Mouse (Mus musculus) kidney, adult 18-20 months (tissue): Measurements from ENCODE around the gene Unc13a.
A peak's percentile ranks its signal among the peaks of the same experiment; 100 is the strongest.

Experiments
- DNase-seq: peaks from one replicate; pipeline ENCODE4 v3.0.0; 2021

The Unc13a gene

DNA sequence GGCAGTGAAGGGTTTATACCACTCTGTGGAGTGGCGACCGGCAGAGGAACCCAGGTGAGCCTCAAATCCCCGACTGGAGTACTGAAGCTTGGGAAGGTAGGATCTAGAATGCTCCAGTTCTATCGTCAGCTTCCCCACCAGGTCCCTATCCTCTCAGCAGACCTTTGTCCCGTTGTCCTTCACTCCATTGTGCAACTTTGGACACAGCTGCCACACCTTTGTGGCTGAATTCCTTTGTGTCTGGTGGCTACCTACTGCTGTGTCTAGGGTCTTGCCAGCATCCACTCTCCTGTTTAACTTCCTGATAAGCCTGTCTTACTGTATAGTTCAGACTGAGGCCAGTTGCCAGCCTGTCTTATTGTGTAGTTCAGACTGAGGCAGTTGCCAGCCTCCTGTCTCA, 59.4 kb downstream of the Unc13a start:
- DNase-seq, result no peak

DNA sequence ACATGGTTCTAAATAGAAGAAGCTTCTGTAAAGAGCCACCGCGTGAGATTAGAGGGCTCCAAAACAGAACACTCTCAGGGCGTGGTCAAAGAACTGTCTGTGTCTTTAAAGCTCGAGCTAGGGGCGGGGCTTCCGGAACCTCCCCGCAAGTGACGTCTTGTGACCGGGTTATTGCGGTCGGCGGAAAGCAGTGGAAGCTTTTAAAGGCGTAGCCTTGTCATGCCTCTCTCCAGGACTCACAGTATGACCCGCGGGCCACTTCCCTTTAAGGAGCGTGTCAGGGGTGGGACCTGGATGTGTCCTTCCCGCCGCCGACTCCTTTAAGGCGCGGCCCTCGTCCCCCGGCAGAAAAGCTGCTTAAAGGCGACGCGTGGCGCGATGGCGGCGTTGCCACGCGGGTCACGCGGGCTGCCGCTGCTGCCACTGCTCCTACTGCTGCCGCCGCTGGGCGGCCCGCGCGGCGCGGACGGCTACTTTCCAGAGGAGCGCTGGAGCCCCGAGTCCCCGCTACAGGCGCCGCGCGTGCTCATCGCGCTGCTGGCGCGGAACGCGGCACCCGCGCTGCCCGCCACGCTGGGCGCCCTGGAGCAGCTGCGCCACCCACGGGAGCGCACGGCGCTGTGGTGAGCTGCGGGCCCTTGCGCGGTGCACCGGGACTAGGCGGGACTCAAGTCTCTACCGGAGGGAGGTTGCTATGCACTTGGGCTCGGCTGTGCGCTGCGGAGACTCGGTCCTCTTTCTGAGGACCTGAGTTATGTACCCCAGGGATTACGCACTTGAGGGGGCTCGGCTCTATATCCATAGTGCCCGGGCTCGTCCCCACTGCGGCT, 60.5 kb downstream of the Unc13a start, which contains the start of gene Colgalt1:
Gene Colgalt1 (plus strand): TSS at position 177 of the 830 bp plus-strand sequence.
- peak; percentile 98 for DNase-seq

DNA sequence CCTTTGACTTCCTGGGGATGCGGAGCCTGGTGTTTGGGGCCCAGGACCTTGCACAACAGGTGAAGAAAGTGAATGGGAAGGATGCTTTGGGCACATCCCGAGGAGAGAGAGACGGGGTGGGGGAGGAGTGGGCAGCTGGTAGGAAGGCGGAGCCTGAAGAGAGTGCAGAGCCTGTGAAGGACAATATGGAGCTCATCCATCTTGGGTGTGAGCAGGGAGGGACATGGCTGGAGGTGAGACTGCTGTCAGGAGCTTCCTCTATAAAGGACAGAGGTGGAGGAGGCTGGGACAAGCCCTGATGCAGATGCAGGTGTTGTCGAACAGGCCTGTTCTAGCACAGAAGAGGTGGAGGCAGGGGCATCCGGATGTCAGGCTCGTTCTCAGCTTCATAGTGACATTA, 67.5 kb downstream of the Unc13a start:
- no peak for DNase-seq

DNA sequence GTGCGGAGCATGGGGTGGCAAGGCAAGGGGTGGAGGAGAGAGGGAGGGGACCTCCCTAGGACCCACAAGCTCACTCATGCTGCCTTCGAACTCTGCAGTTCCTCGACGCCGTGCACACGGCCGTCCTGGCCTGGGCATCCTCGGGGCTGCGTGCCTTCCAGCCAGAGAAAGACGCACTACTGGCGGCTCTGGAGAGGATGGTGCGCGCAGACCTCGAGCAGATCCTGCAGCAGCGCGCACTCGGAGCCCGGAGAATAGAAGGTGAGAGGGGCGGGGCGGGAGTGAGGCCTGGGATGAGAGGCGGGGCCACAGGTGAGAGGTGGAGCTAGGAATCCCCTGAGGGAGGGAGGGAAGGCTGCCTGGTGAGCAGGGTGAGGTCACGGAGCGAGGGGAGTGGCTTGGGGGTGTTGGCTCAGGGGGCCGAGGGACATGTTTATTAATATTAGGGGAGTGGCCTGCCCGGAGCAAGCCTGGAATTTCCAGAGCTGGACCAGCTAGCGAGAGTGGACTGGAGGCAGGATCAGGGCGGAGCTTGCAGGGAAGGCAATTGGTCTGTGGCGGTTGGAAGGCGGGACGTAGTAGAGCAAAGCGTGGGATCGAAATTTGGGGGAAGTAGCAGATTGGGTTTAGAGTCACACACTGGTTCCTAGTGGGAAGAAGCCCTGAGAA, 68.8 kb downstream of the Unc13a start:
- DNase-seq, result peak; percentile 90

DNA sequence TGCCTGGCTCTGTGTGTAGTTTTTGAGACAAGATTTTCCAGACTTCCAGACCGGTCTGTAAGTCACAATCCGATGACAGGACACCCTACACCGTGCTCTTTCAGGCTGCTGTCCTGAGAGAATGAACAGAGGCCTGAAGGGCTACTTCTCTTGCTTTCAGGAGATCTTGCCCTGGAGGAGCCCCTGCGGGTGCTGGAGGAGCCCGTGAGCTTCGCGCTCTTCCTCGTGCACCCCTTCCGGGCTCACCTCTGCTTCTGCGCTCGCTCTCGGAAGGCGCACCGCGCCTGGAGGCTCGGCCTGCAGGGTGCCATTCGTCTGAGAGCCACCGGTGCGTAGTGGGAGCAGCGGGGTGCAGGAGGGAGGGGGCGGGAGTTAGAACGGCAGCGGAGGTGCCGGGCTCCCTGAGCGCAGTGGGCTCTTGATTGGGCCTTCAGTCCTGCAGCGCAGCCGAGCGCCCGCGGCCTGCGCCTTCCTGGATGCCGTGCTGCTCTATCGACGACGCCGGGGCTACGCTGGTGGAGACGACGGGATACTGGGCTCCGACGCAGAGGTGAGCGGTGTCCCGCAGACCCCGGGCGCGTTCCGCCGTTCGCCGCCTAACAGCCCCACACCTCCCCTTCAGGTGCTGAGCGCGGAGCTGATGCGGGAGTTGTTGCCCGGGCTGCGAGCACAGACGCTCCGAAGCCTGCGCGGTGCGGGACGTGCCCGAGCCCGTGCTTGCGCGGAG, 69.5 kb downstream of the Unc13a start:
- DNase-seq, result no peak

DNA sequence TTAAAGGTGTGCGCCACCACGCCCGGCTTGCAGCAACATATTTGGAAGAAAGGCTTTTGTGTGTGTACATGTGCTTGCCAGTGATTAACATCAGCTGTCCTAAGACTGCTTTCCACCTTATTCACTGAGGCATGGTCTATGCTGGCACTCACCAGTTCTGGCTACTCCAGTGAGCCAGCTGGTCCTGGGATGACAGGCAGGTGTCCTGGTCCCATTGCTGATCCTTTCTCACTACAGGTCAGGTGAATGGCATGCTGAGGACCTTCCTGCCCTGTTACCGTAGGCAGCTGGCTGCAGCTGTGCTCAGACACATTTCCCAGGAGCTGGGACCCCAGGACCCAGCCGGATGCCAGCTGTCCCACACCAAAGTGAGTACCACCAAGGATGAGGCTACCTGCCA, 72.7 kb downstream of the Unc13a start:
- DNase-seq, result no peak

DNA sequence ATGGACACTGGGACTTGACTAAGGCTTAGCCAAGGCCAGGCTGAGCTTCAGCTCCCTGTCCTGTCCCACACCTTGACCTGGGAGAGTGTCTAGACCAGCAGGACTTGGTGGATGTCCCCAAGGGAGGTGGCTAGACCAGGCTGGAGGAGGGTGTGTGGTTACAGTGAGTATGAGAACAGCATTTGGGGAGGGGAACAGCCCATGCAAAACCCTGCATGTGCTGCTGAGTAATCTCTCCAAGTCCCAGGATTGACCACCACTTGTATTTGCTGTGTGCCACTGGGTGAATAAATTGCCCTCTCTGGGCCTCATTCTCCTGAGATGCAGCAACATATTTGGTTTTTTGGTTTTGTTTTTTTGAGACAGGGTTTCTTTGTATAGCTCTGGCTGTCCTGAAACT, 73.2 kb downstream of the Unc13a start:
- no peak for DNase-seq

DNA sequence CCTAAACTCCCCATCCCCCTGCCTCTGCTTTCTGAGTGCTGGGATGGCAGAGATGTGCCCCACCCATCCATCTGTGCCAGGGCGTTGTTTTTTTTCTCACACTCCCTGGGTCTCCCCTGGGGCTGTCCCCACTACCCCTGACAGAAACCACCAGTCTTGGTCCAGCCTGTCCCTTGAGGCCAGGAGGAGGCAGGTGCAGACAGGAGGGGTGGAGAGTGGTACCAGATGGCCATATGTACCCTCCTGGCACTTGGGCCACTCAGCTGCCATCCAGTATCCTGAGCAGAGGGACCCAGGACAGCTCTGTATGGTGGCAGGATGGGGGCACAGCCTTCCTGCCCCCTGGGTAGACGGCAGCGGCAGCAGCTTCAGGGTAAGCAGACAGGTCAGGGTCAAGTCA, 74.1 kb downstream of the Unc13a start, which contains the start of gene Fam129c:
Gene Fam129c (plus strand): TSS at position 198 of the 400 bp plus-strand sequence.
- DNase-seq, result no peak

DNA sequence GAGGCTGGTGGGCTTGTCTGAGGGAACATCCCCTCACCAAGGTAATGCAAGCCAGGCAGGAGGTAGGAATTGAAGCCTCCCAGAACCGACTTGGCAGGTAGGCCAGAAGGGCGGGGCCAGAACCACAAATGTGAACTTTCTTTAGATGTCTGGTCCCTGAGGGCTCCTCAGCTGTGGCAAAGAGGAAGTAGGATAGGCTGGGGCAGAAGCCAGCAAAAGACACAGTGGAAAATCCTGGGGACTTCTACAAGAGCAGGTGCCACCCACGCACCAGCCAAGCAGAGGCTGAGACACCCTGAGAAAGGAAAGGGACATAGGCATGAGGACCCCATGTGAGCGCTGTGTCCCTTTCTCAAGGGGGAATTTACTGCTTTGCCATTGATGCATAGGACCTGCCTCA, 74.8 kb downstream of the Unc13a start:
- DNase-seq, result no peak

DNA sequence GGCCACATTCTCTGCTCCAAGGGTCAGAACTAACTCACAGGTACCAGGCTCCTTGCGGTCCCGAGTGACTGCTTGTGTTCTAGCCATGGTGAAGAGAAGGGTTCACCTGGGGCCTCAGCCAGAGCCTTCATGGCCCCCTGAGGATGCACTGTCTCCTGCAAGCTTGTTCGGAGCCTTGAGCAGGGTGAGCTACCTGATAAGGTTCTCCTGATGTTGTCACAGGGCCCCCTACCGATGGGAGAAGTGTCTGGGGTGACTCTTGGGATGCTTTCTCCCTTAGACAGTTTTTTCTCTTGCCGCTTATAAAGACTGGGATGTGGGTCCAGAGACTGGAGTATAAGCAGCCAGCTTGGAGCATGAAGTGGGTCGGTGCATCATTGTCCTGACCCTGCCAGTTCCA, 75.2 kb downstream of the Unc13a start:
- DNase-seq, result no peak

DNA sequence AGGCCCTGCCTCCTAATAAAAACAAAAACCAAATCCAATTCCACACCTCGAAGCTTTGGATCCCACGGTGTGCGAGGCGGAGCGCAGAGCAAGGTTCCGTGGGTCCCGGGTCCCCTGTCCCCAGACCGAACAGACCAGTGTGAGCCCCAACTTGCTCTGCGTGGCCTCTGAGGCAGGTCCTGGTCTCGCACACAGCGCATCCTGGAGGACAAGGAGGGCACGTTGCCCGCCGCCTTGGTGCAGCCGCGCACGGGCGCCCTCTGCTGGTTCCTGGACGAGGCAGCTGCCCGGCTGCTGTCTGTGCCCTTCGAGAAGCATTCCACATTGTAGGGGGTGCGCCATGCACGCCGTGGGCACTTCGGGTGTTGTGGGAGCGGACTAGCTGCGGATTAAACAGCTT, 75.7 kb downstream of the Unc13a start:
- peak; percentile 93 for DNase-seq

DNA sequence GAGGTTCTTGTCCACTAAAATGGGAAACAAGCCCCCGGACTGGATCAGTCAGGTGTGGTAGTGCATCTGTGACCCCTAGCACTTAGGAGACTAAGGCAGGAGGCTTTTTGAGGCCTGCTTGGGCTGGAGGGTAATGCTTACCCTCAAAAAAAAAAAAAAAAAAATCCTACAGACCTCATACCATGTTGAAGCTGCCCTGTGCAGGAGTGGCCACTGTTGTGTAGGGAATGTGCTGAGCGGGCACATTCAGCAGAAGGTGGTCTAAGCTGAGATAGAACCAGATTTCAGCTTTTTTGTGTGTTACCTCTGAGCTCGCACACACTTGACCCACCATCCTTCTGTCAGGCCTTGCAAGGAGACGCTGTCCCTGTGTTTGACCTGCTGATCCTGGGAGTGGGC, 77.2 kb downstream of the Unc13a start:
- no peak for DNase-seq

DNA sequence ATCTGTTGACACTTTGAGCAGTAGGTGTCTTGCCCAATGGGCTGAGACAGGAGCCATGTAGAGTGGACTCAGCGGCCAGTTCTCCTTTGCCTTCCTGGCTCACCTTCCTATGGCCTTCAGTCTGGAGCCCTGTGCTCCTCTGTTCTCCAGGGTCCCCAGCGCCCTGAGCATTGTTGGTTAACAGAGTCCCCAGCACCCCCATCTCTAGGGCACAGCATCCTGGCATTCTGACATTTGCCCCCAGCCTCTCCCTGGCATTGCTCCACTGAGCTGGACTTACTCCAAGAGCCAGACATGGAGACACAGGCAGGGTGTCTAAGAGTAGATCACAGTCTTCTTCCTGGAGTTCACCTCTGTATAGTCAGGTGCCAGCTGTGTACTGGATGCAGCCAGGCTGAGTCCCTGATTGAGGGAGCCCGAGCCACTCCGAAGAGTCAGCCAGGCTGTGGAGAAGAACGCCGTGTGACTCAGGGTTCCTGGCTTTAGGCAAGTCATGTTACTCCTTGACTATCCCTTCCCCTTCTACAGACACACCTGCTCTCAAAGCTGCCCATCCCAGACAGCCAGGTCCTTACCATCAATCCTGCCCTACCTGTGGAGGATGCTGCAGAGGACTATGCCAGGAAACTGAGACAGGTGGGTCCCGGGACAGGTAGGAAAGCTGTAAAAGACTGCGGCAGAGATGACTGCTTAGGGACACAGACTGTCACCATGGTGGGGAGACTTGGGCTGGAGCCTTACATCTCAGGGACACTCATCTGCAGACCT, 77.8 kb downstream of the Unc13a start:
- peak; percentile 29 for DNase-seq

DNA sequence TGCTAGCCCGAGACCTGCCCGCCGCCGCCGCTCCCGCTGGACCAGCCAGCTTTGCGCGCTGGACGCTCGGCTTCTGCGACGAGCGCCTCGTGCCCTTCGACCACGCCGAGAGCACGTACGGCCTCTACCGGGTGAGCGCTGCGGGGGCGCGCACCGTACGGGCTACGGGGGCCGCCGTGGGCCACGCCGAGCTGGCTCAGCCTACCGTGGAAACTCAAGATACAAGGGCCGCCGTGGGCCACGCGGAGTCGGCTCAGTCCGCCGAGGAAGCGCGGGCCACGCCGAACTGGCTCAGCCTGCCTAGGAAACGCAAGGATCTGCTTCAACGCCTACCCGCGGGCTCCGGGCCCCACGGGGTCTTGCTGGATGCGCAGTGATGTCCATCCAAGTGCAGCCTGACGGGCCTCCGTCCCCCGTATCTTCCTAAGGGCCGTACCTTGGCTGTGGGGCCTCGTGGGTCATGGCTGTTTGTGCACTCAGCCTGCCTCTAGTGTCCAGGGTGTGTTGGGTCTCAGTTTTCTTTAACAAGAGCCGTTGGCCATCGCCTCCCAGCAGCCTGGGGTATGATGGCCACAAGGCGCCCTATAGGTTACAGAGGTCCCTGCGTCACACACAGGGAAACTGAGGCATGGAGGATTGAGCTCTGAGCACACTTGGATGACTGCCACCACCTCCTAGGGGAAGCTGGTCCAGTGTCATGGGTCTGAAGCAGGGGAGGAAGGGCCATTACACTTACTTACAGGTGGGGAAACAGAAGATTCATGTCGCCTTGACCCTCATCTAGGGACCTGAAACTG, 79.0 kb downstream of the Unc13a start:
- DNase-seq, result peak; percentile 90

DNA sequence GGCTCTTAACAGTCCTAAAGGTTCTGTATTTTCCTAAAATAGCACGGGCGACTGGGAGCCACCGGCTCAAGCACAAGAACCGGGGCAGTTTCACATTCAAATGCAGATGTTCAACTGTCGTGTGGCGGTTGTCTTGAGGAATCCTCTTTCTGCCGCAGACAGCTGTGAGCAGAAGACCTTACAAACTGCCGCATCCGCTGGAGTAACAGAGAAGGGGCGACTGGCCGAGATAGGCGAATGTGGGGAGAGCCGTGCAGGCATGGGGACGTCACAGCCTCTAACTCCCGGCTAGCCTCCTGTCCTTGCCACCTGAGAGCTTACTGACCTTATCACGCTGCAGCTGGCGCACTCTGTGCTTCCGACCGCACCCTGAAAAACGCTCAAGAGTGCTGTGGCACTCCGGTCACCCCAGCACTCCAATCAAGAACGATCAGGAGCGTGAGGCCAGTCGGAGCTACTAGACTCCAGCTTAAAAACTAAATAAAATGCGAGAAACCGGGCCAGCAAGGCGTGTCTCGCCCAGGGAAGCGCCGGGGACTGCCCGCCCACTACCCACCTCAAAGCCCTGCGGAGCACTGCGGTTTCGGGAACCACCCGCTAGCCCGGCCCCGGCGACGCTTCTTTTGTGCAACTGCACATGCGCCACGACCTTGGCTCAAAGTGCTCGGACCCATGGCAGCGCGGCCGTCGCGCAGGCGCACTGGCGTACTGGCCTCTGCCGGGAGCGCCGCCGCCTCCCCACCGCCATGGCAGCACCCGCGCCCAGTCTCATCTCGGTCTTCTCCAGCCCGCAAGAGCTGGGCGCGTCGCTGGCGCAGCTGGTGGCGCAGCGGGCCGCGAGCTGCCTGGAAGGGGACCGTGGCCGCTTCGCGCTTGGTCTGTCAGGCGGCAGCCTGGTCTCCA, 79.8 kb downstream of the Unc13a start, which contains the start of gene Pgls:
Gene Pgls (plus strand): TSS at position 706 of the 903 bp plus-strand sequence.
- peak; percentile 97 for DNase-seq

DNA sequence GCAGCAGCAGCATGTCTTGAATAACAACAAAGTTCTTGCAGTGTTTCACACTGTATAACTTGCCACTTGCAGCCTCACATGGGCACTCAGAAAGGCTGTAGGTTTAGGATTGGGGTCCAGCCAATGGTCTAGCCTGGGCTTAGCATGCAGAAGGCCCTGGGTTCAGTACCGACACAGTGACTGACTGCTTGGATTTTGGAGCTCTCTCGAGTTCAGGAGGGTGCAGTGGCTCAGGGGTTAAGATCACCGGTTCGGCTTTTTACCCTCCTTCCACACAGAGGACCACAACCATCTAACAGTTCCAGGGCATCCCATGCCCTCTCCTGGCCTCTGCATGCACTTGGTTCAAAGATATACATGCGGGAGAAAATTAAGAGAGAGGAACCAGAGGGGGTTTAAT, 80.5 kb downstream of the Unc13a start:
- DNase-seq, result no peak

DNA sequence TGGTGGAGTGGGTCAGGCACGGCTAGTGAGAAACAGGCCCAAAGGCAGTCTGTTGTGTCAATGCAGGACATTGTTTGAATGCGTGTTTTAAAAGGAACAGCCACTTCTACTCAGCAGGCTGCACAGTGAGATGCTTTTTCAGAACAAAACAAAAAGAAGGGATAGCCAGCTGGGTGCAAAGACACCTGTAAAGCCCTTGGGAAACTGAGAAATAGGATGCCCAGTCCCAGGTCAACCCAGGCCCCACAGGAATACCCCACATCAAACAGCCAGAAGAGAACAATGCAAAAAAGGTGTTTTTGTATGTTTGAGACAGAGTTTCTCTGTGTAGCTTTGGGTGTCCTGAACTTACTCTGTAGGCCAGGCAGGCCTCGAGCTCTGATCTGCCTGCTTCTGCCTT, 82.8 kb downstream of the Unc13a start:
- DNase-seq, result no peak

DNA sequence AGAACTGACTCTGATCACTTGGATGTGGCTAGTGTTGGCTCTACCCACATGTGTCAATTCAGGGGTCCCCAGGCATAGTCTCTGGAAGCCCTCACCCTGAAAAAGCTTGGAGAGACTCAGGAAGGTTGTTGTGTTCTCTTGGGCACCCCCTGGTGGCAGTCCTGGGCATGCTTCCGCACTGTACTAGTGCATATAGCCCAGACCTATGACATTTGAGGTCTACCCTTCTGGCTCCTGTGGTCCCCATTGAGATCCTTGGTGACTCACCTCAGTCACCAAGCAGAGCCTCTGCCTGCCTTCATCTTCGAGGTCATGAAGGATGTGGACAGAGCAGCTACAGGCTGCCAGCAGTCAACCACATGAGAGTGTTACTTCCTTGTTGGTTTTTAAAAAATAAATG, 84.7 kb downstream of the Unc13a start:
- peak; percentile 69 for DNase-seq

DNA sequence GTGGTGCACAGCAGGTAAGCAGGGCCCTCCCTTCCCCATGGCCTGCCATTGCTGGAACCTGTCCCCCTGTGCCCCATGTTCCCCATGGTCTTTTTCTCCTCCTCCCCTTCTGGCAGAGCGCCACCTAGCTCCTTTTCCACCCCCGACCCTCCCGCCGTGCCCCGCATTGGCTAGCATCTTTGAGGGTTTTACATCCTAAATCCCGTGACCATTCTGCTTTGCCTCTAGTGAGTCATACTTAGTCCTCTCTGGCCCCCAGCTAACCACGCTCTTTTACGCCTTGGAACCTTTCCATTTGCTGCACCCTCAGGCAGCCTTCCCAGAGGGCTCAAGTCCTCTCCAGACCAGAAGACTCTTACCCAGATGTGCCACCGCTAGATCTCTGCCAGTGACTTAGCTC, 91.4 kb downstream of the Unc13a start:
- DNase-seq, result no peak

DNA sequence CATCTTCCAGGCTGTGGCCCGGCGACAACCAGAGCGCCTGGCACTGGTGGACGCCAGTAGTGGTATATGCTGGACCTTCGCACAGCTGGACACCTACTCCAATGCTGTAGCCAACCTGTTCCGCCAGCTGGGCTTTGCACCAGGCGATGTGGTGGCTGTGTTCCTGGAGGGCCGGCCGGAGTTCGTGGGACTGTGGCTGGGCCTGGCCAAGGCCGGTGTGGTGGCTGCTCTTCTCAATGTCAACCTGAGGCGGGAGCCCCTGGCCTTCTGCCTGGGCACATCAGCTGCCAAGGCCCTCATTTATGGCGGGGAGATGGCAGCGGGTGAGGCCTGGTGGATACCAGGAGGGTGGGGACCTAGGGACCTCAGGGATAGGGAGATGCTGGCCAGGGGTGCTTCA, 92.1 kb downstream of the Unc13a start:
- no peak for DNase-seq

DNA sequence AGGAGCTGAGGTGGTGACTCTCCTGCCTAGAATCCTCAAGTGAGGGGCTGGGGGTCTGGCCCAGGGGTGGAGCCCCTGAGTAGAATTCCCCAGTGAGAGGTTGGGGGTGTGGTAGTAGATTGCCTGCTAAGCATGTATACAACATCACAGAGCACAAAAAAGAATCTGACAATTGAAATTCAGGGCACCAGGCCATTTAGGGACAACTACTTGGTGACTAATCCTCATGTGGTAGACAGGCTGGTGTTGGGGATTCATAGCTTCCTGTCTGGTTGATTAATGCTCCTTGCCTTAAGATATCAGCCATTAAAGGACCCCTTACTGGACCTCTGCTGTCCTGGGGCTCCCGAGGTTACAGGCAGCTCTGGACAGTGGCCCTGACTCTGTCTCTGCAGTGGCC, 92.5 kb downstream of the Unc13a start:
- no peak for DNase-seq
